Mouse (Mus musculus) common myeloid progenitor, adult 5-6 weeks (primary cell): ENCODE data around the gene Slc35b4. TPM values are rescaled to one million over a fixed set of nuclear protein-coding genes. Genes with fewer than 3 reads are reported as not detected.

Experiments used
- ATAC-seq: replicated peaks from 2 replicates; pipeline ENCODE4 v1.8.0; 2016; ENCODE audit warnings: low read depth, mild to moderate bottlenecking, moderate TSS enrichment, inconsistent platforms; ENCODE audit not compliant: poor library complexity, severe bottlenecking
- total RNA-seq: library from RNA; stranded (forward); fragments of 200-1000, 187-1606 nt; gene quantifications from 2 replicates; pipeline ENCODE4 v1.2.3, GENCODE M21; 2017

Slc35b4 gene
- total RNA-seq, 1 experiment from 2014 or later = 29.5 TPM

DNA sequence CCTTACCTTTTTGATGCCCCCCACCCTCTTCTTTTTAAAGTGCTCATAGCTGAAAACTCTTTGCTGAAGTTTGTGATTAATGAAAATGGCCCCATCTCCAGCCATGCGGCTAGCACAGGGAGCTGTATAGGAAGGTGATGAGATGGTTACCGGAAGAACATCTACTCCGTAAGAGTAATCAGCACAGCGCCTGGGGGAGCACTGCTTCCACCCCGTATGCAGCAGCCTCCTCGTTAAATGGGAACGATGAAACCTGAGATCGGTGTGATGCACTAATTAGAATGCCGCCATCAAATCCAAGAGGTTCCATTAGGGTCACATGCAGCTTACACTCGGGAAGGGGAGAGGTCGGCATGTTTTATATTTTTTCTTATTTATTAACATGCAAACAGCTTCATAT lies 34.0 kb downstream of the Slc35b4 start:
- ATAC-seq = no peak

DNA sequence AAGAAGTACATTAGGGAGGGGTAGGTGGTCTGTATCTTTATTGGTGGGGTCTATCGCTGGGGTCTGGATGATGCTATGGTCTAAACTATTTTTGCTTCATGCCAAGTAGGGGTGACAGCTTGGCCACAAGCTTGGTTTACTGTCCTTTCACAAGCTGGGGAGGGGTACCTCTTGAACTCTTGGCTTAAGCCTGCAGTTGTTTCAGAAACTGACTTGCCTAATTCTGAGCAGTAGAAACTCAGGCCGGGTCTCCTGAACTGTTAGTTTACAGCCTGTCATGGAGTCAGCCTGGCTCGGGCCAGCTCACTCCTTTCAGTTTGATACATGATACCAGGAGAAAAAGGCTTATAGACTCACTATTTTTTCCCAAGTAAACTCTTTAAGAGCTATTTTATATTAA lies 38.5 kb downstream of the Slc35b4 start:
- no peak for ATAC-seq

GRCm38 (mm10) chr6:34132391-34132790 lies 44.5 kb downstream of the Slc35b4 start:
- no peak for ATAC-seq

DNA sequence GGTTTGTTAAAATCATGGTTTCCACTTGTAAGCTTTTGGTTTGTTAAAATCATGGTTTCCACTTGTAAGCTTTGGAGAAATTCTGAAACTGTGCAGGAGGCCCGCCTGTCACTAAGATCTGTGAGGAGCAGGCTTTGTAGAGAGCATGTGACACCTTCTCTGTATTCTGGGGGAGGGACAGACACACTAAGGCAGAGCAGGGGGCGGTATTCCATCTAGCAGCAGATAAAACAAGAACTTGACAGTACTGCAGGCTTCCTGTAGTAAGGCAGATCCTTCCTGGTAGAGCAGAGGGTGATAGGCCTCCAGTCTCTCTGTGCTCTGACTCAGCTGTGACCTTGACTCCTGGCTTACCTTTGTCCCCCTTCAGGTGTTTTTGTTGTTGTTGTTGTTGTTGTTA lies 47.6 kb downstream of the Slc35b4 start:
- ATAC-seq = peak; percentile 93

DNA sequence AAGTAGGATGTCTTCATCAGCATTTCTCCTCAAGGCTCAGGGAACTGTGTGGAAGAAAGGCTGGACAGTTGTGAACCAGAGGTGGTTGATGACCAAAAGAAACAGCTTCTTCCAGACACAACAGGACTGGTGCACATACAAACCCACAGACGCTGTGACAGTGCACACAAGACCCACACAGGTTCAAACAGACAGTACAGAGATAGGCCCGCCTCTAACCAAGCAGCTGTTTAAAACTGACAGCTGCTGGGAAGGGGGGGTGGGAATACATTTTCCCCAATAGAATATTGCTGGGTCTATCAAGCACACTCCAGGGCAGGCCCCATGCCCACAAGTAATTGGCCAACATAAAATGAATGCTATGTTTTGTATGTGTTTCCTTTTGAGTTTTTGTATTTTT lies 52.5 kb downstream of the Slc35b4 start:
- ATAC-seq = no peak

GRCm38 (mm10) chr6:34116838-34117478 lies 60.0 kb downstream of the Slc35b4 start:
- no peak for ATAC-seq

- ATAC-seq = no peak
These were observed 65.5 kb downstream of the Slc35b4 start for GRCm38 (mm10) chr6:34111406-34111805.

- no peak for ATAC-seq
These were observed 66.3 kb downstream of the Slc35b4 start for GRCm38 (mm10) chr6:34110571-34110970.

Other genes with a start within 250 kb of the Slc35b4 start
- 0.23 and 0.24 TPM in 2 replicates for gene Lrguk, start 147.7 kb downstream of the Slc35b4 start, total RNA-seq
- 138 TPM in 2 replicates for gene Akr1b3, start 140.4 kb upstream of the Slc35b4 start, total RNA-seq
- gene Akr1b8, start 177.0 kb upstream of the Slc35b4 start, total RNA-seq = not detected in 2 replicates
- gene Akr1b10, start 207.1 kb upstream of the Slc35b4 start, total RNA-seq = 36.4 and 38.6 TPM in 2 replicates
- not detected in 2 replicates for gene Akr1b7, start 235.2 kb upstream of the Slc35b4 start, total RNA-seq